Mouse (Mus musculus) heart, adult 2 months (tissue): ENCODE data around the gene Hipk2.

Experiments used
- CTCF ChIP-seq: fragments of 200-600 bp; IDR thresholded peaks from 2 replicates; pipeline ENCODE4 v1.8.1; 2022; ENCODE audit warnings: antibody characterized with exemption, mild to moderate bottlenecking, moderate library complexity
- POLR2A ChIP-seq: fragments of 200-500 bp; IDR thresholded peaks from 2 replicates; pipeline ENCODE4 v1.6.1; 2011; ENCODE audit warnings: mild to moderate bottlenecking, low read depth, low read length, control low read depth; ENCODE audit not compliant: insufficient read depth

- TF ChIP-seq CTCF (no peak), POLR2A (no peak)
Observed at GRCm38 (mm10) chr6:38834727-38835126, 41.2 kb downstream of the Hipk2 start.
